Mouse (Mus musculus) bone marrow, adult 2 months (tissue): ENCODE measurements around the gene Mmel1.

Experiments
- CTCF ChIP-seq: fragments of 200-500 bp; IDR thresholded peaks from 2 replicates; pipeline ENCODE4 v1.5.1; 2011; ENCODE audit warnings: low read length, control low read depth; ENCODE audit not compliant: control insufficient read depth, insufficient read depth
- POLR2A ChIP-seq: fragments of 200-500 bp; IDR thresholded peaks from 2 replicates; pipeline ENCODE4 v1.6.1; 2011; ENCODE audit warnings: low read depth, mild to moderate bottlenecking, control low read depth, low read length, borderline replicate concordance; ENCODE audit not compliant: control insufficient read depth

- no peak for TF ChIP-seq CTCF
- TF ChIP-seq POLR2A = no peak
Observed at GRCm38 (mm10) chr4:154861967-154862366, 7.4 kb upstream of the Mmel1 start.
